In genomic region chr11:95384319-95384972, GRCm38 (mm10) we compare ENCODE assay signal across 7 mouse cellular contexts. TPM values are rescaled to one million over a fixed set of nuclear protein-coding genes. Genes with fewer than 3 reads are reported as not detected.
A peak's percentile ranks its signal among the peaks of the same experiment; 100 is the strongest.
DNase-seq lines count a peak whose midpoint lies in the region; ATAC-seq lines count a peak whose summit lies in the region.

Gene Slc35b1, plus strand, starts transcription at chr11:95384692.

- H3K4me1 ChIP-seq in intestine, embryonic 16.5 days (ENCODE audit: control insufficient read depth, insufficient read depth, low read length) = peaks cover 5% of the 10 kb centered on the region
- peaks cover 13% of the 10 kb centered on the region for H3K4me1 ChIP-seq in midbrain, embryonic 11.5 days (ENCODE audit: control insufficient read depth, insufficient read depth, low read length)

- under 1% methylated on average over 42 of the region's 42 CpGs for WGBS in intestine, embryonic 16.5 days
- under 1% methylated on average over 42 of the region's 42 CpGs for WGBS in midbrain, embryonic 11.5 days

- peak within 1 kb of the TSS; percentile 73 for H3K4me3 ChIP-seq in intestine, embryonic 16.5 days (ENCODE audit: low read length)
- peak within 1 kb of the TSS; percentile 54 for H3K4me3 ChIP-seq in midbrain, embryonic 11.5 days (ENCODE audit: low read depth, low read length)

- H3K9me3 ChIP-seq in intestine, embryonic 16.5 days (ENCODE audit: control insufficient read depth, low read length) = no peaks in the 10 kb centered on the region
- no peaks in the 10 kb centered on the region for H3K9me3 ChIP-seq in midbrain, embryonic 11.5 days (ENCODE audit: control insufficient read depth, low read length)

- peak; percentile 95 for DNase-seq in adrenal gland, adult 8-10 months
- peak; percentile 98 for DNase-seq in embryo, embryonic 9.5 days (ENCODE audit: extremely low spot score)
- peak; percentile 78 to 87 for DNase-seq in gastrocnemius, postnatal 4 days (ENCODE audit: low spot score in 2 of 2)
- DNase-seq in left cerebral cortex, postnatal 36 days (ENCODE audit: low spot score in 2 of 2) = peak; percentile 90 to 96
- DNase-seq in midbrain, embryonic 11.5 days (ENCODE audit: low spot score, missing footprints) = peak; percentile 100
- peak; percentile 99 for DNase-seq in skeletal muscle tissue, adult 2 months (ENCODE audit: low read depth, low spot score)

- peak within 1 kb of the TSS; percentile 58 for H3K4me2 ChIP-seq in intestine, embryonic 16.5 days (ENCODE audit: low read depth, low read length)
- H3K4me2 ChIP-seq in midbrain, embryonic 11.5 days = peak within 1 kb of the TSS; percentile 71

- peak within 1 kb of the TSS; percentile 76 for H3K9ac ChIP-seq in intestine, embryonic 16.5 days (ENCODE audit: low read depth, low read length)
- peak within 1 kb of the TSS; percentile 77 for H3K9ac ChIP-seq in midbrain, embryonic 11.5 days (ENCODE audit: low read length)

- intact Hi-C loops in left cerebral cortex, postnatal 36 days (cut with DNase I) = loop anchor here (1.0 to 2.0 kb wide), 2 partner anchors 74 to 136 kb away; partner anchors contain the start of gene Kat7

- peak; percentile 95 for ATAC-seq in intestine, embryonic 16.5 days
- peak; percentile 95 for ATAC-seq in midbrain, embryonic 11.5 days (ENCODE audit: low FRiP score)

- H3K27me3 ChIP-seq in intestine, embryonic 16.5 days (replicated peaks; ENCODE audit: control insufficient read depth, insufficient read depth, low read length) = no peaks in the 10 kb centered on the region
- H3K27me3 ChIP-seq in midbrain, embryonic 11.5 days (ENCODE audit: control insufficient read depth, insufficient read depth, low read length) = no peaks in the 10 kb centered on the region

- H3K27ac ChIP-seq in intestine, embryonic 16.5 days (ENCODE audit: low read length) = peak within 1 kb of the TSS; percentile 71
- peak within 1 kb of the TSS; percentile 88 for H3K27ac ChIP-seq in midbrain, embryonic 11.5 days (ENCODE audit: low read depth, low read length)

- peaks cover 7% of the 10 kb centered on the region; the same call in 1 of the 2 replicates for H3K36me3 ChIP-seq in intestine, embryonic 16.5 days (ENCODE audit: control insufficient read depth, insufficient read depth, low read length)
- peaks cover 6% of the 10 kb centered on the region; the same call in 1 of the 2 replicates for H3K36me3 ChIP-seq in midbrain, embryonic 11.5 days (ENCODE audit: control insufficient read depth, insufficient read depth, low read length)

RNA-seq across cellular contexts. Expression of gene Slc35b1, which starts in this region (rescaled TPM):
- total RNA-seq in adrenal gland, adult 8-10 months (2022) = 10 to 100 TPM; 62.7 to 88.9 (median 78.0) TPM
- 10 to 100 TPM; 47.4 to 49.3 TPM for total RNA-seq in gastrocnemius, postnatal 4 days (2021)
- 116 and 117 TPM in 2 replicates for polyA plus RNA-seq in intestine, embryonic 16.5 days (2015; fragmentation: Nextera tagmentation; extraction: Ambion mirVana)
- total RNA-seq in left cerebral cortex, postnatal 36 days (2021) = 10 to 100 TPM; 64.1 to 66.7 TPM
- 130 and 133 TPM in 2 replicates for polyA plus RNA-seq in midbrain, embryonic 11.5 days (2014; fragmentation: Nextera tagmentation; extraction: Ambion mirVana)

Comparison
In these comparisons a context has a peak if more than half of its experiments do, and no peak if none do; other contexts are left out.
1. Peak in every context shown above with its lines: DNase-seq, ATAC-seq, H3K4me3 ChIP-seq and H3K27ac ChIP-seq.